Mouse (Mus musculus) spleen, adult 2 months (tissue): ENCODE measurements around the gene Adamts16.

Experiments used
- CTCF ChIP-seq: fragments of 200-500 bp; IDR thresholded peaks from 2 replicates; pipeline ENCODE4 v1.5.1; 2011; ENCODE audit warnings: mild to moderate bottlenecking, inconsistent platforms; ENCODE audit not compliant: insufficient read depth, insufficient read length, insufficient replicate concordance; ENCODE audit errors: extremely low read depth
- POLR2A ChIP-seq: fragments of 200-500 bp; IDR thresholded peaks from 2 replicates; pipeline ENCODE4 v1.6.1; 2011; ENCODE audit warnings: low read depth, low read length, inconsistent platforms

DNA sequence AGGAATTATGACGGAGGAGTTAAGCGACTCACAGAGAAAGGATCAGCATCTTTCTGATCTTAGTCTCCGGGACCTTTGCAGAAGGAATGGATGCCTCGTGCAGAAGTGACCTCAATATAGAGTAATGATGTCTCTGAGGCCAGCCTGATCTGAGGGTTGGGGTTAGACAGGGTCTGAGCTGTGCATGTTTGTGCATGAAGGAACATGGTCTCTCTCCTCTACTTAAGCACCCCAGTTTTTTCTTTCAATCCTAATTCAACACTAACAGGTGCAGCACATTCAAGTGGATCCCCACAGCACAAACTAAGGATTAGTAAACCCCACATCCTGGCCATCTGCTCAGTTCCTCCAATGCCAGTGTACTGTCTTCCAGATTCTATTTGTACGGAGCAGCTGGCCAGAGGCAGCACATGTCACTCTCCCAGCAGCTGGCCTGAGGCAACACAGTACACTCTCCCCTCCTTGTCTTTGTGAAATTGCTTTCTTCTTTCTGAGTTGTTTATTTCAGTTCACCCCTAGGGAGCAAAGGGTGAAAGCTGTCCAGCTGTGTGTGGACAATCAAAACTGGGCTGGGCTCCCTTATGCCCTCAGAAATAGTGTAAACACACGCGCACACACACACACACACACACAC, 156.5 kb downstream of the Adamts16 start:
- TF ChIP-seq CTCF (no peak), POLR2A (no peak)
